Mouse (Mus musculus): Measurements from ENCODE around the gene Tmem106c.

DNA sequence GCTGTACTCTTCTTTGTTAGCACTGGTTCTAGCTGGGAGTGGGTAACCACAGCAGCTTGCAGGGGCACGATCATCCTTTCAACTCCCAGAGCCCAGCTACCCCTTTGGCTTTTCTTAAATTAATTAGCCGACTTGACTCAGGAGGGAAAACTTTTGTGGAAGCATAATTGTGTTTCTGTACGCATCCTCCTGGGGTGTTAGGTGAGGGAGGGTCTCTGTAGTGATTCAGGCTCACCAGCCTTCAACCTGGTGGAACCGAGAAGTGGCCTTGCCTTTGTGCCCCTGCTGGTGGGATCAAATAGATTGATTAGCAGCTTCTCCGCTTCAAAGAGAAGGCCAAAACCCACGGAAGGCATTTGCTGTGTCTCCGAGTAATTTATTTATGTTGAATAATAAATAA lies 36.0 kb downstream of the Tmem106c start:
- no peak for TF ChIP-seq CTCF (IDR thresholded peaks at IDR 0.05; ENCODE audit: low read depth)
- TF ChIP-seq EP300 (IDR thresholded peaks at IDR 0.05; ENCODE audit: low read depth): no peak

Measured in liver, postnatal 0 days (tissue).